Mouse (Mus musculus) stomach, embryonic 15.5 days (tissue): ENCODE data around the gene Dok3. TPM values are rescaled to one million over a fixed set of nuclear protein-coding genes. Genes with fewer than 3 reads are reported as not detected.

Experiments used
- ATAC-seq: fragments of 200-750 bp; cut with Nextera tagmentation; 2 replicates; pipeline ENCODE4 v1.8.0; 2017; ENCODE audit warnings: low read depth, moderate number of reproducible peaks, moderate TSS enrichment; ENCODE audit not compliant: insufficient read depth, low FRiP score
- H3K27ac ChIP-seq: fragments of 300-500 bp; sonication (generic); 2 replicates; pipeline ENCODE4 v1.5.1; 2015; ENCODE audit warnings: mild to moderate bottlenecking, inconsistent platforms
- H3K27me3 ChIP-seq: fragments of 300-500 bp; sonication (generic); replicated peaks from 2 replicates; pipeline ENCODE4 v1.6.1; 2015; ENCODE audit warnings: inconsistent platforms
- H3K36me3 ChIP-seq: fragments of 300-500 bp; sonication (generic); 2 replicates; pipeline ENCODE4 v1.6.1; 2015; ENCODE audit warnings: inconsistent platforms
- H3K4me1 ChIP-seq: fragments of 300-500 bp; sonication (generic); 2 replicates; pipeline ENCODE4 v1.6.1; 2015; ENCODE audit warnings: inconsistent platforms
- H3K4me2 ChIP-seq: fragments of 300-500 bp; sonication (generic); 2 replicates; pipeline ENCODE4 v1.6.1; 2015; ENCODE audit warnings: mild to moderate bottlenecking, inconsistent platforms
- H3K4me3 ChIP-seq: fragments of 300-500 bp; sonication (generic); replicated peaks from 2 replicates; pipeline ENCODE4 v1.5.1; 2015; ENCODE audit warnings: inconsistent platforms
- H3K9ac ChIP-seq: fragments of 300-500 bp; sonication (generic); 2 replicates; pipeline ENCODE4 v1.6.1; 2015; ENCODE audit warnings: inconsistent platforms
- H3K9me3 ChIP-seq: fragments of 300-500 bp; sonication (generic); 2 replicates; pipeline ENCODE4 v1.6.1; 2016; ENCODE audit warnings: inconsistent platforms
- WGBS: fragments of 180-500 bp; shearing (Covaris S2); methylation state at CpG from one replicate; pipeline ENCODE4 v1.1.7; 2015; 5-methylcytosine and 5-hydroxymethylcytosine counted together
- polyA plus RNA-seq: library from polyadenylated mRNA; unstranded; fragments of >200 nt; fragmentation: Nextera tagmentation; extraction: Ambion mirVana; gene quantifications from 2 replicates; pipeline ENCODE4 v1.2.1, GENCODE M21; 2015

The Dok3 gene
- polyA plus RNA-seq, 1 experiment from 2014 or later, result 5.3 TPM

DNA sequence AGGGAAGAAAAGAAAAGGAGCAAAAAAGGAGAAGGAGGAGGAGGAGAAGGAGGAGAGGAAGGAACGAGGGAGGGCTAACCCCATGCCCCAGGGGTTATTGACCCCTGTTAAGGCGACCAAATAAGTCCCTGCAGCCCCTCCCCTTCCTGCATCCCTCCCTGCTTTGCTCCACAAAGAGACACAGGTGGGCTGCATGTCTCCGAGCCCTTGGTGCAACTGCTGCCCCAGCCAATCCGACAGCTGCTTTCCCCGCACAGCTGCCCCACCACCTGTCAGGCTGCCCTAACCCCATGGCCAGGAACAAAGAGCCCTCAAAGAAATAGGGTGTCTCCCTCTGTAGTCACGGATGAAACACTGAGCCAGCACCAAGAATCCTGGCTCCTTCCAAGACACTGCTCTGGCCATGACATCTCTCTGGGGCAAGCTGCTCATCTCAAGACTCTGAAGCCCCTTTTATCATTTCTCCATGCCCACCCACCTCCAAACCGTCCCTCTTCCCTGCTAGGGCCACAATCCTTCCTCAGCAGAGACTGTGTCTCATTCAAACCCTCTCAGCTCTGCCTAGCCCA lies 44.5 kb downstream of the Dok3 start:
- H3K9me3 ChIP-seq, result no peaks in the 10 kb centered on the region
- H3K9ac ChIP-seq, result no peak overlapping the region
- no peak overlapping the region for H3K4me3 ChIP-seq
- H3K27me3 ChIP-seq, result no peaks in the 10 kb centered on the region
- ATAC-seq, result no peak
- WGBS, result 41% methylated on average over 7 of the region's 7 CpGs
- peaks cover 21% of the 10 kb centered on the region for H3K36me3 ChIP-seq
- H3K4me1 ChIP-seq, result peaks cover 51% of the 10 kb centered on the region
- H3K27ac ChIP-seq, result no peak overlapping the region
- H3K4me2 ChIP-seq, result peak overlapping the region; percentile 86; the same call in 1 of the 2 replicates

DNA sequence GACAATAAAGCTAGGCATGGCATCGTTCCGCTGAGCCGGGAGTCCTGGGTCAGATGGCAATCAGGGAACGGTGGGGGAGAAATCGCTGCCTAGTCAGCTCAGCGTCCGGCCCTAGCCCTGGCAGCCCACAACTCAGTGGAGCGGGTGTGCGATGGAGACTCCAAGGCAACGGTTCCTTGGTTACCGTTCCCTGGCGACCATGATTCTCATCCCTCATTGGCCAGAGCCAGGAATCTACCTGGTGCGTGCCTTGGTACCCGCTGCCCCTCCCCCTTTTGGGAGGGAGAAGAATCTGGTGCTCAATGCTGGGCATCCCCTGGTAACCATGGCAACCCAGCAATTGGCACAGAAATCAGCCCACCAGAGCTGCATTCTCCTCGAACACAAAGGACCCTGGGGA lies 45.5 kb downstream of the Dok3 start:
- H3K9ac ChIP-seq, result no peak overlapping the region
- H3K27ac ChIP-seq, result peak overlapping the region; percentile 57; the same call in 1 of the 2 replicates

DNA sequence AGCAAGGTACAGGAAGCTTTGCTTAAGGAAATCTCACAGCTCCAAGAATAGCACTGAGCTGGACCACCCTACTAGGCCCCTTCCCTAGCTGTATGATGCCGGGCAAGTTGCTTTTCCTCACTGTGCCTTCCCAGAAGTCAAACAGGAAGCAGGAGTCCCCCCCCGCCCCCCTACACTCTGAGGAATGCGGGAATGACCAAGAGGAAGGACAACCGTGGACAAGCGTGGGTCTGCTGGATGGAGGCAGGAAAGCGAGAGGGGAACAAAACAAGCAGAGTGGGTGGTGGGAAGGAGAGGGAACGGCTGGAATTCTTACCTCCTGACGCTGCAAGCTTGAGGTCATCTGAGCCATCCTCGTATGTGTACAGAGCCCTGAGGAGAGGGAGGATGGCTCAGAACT lies 46.0 kb downstream of the Dok3 start:
- no peak overlapping the region; the same call in 1 of the 2 replicates for H3K4me2 ChIP-seq
- H3K4me1 ChIP-seq, result peaks cover 51% of the 10 kb centered on the region
- H3K27ac ChIP-seq, result peak overlapping the region; percentile 57; the same call in 1 of the 2 replicates
- no peaks in the 10 kb centered on the region for H3K27me3 ChIP-seq
- H3K9me3 ChIP-seq, result no peaks in the 10 kb centered on the region
- WGBS, result 32% methylated on average over 9 of the region's 9 CpGs
- H3K36me3 ChIP-seq, result peaks cover 21% of the 10 kb centered on the region
- no peak overlapping the region for H3K4me3 ChIP-seq
- no peak overlapping the region for H3K9ac ChIP-seq
- no peak for ATAC-seq

More for the DNA sequence above, 45.5 kb downstream of the Dok3 start:
- Histone ChIP-seq H3K4me2 (no peak overlapping the region; the same call in 1 of the 2 replicates), H3K27me3 (no peaks in the 10 kb centered on the region), H3K4me3 (no peak overlapping the region), H3K9me3 (no peaks in the 10 kb centered on the region), H3K4me1 (peaks cover 51% of the 10 kb centered on the region), H3K36me3 (peaks cover 21% of the 10 kb centered on the region)
- ATAC-seq, result no peak
- WGBS, result 57% methylated on average over 15 of the region's 15 CpGs

DNA sequence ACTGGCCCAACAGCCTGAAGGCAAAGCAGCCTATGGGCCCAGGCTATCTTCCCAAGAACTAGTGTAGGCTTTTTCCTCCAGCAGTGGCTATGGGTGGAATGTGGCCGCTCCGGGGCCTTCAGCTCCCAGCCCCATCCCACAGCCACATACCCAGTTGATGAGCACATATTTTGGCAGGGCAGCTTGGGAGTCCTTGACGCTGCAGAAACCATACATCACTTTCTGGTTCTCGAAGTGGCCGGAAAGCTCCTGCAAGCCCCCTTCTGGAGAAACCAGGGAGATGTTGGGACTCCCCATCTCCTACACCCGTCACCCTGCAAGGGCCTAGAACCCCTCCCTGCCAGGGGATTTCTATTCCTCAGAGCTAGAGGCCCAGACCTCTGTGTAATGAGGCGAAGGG lies 46.6 kb downstream of the Dok3 start:
- H3K27ac ChIP-seq, result peak overlapping the region; percentile 57; the same call in 1 of the 2 replicates

DNA sequence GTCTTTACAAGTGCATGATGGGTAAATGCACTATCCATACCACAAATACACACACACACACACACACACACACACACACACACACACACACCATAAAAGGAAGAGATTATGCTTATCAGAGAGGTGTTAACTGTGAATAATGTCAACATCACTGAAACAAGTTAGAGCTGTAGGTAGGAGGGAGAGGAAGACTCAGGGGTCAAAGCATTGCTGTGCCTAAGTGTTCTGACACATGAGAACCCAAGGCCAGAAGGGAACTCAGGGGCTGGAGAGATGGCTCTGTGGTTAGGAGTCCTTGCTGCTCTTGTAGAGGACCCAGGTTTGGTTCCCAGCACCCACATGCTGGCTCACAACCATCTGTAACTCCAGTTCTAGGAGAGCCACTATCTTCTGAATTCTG lies 49.2 kb downstream of the Dok3 start:
- Histone ChIP-seq H3K27ac (no peak overlapping the region), H3K4me3 (no peak overlapping the region), H3K4me2 (no peak overlapping the region), H3K9me3 (no peaks in the 10 kb centered on the region), H3K27me3 (no peaks in the 10 kb centered on the region), H3K9ac (no peak overlapping the region), H3K4me1 (peaks cover 27% of the 10 kb centered on the region), H3K36me3 (peaks cover 47% of the 10 kb centered on the region)
- no peak for ATAC-seq

More for the DNA sequence above, 46.6 kb downstream of the Dok3 start:
- Histone ChIP-seq H3K27me3 (no peaks in the 10 kb centered on the region), H3K9ac (no peak overlapping the region), H3K36me3 (peaks cover 24% of the 10 kb centered on the region), H3K9me3 (no peaks in the 10 kb centered on the region), H3K4me1 (peaks cover 51% of the 10 kb centered on the region), H3K4me2 (no peak overlapping the region; the same call in 1 of the 2 replicates), H3K4me3 (no peak overlapping the region)
- ATAC-seq, result no peak
- 59% methylated on average over 7 of the region's 7 CpGs for WGBS

DNA sequence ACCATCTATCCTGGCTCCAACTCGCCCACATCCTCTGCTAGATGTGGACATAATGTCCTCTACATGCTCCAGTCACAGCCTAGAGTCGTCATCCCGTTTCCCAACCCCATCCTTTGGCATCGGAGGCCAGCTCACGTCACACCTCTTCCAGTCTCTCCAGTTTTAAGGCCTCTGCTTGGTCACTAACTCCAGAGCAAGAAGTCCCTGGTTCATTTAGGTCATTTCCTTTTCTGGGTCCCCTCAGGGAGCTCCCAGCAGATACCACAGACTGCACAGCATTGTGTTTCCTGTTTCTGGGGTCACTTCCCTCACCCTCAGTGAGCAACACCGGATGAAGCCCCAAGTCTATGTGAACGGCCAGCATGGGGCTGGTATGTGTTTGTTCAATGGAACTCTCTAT lies 50.1 kb downstream of the Dok3 start:
- Histone ChIP-seq H3K4me3 (no peak overlapping the region), H3K27me3 (no peaks in the 10 kb centered on the region), H3K36me3 (peaks cover 50% of the 10 kb centered on the region), H3K27ac (no peak overlapping the region), H3K4me2 (no peak overlapping the region), H3K9me3 (no peaks in the 10 kb centered on the region), H3K9ac (no peak overlapping the region), H3K4me1 (peaks cover 24% of the 10 kb centered on the region)
- WGBS, result 76% methylated on average over 7 of the region's 7 CpGs
- ATAC-seq, result no peak

DNA sequence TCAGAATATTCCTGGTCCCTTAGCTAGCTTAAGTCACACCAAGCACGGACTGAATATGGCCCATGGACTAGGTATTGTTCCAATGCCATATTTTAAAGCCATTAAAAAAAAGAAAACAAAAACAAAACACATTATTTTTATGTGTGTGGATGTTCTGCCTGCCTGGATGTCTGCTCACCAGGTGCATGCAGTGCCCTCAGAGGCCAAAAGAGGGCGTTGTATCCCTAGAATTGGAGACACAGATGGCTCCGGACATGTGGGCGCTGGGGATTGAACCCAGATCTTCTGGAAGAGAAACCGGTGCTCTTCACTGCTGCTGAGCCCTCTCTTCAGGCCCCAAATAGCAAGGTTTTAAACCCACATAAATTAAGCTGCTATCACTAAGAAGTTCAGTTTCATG lies 51.1 kb downstream of the Dok3 start:
- peaks cover 20% of the 10 kb centered on the region for H3K4me1 ChIP-seq
- no peak overlapping the region for H3K9ac ChIP-seq
- no peak for ATAC-seq
- no peaks in the 10 kb centered on the region for H3K9me3 ChIP-seq
- H3K4me2 ChIP-seq, result no peak overlapping the region
- H3K4me3 ChIP-seq, result no peak overlapping the region
- H3K27ac ChIP-seq, result no peak overlapping the region
- H3K27me3 ChIP-seq, result no peaks in the 10 kb centered on the region
- H3K36me3 ChIP-seq, result peaks cover 54% of the 10 kb centered on the region
- 48% methylated on average over 5 of the region's 5 CpGs for WGBS

DNA sequence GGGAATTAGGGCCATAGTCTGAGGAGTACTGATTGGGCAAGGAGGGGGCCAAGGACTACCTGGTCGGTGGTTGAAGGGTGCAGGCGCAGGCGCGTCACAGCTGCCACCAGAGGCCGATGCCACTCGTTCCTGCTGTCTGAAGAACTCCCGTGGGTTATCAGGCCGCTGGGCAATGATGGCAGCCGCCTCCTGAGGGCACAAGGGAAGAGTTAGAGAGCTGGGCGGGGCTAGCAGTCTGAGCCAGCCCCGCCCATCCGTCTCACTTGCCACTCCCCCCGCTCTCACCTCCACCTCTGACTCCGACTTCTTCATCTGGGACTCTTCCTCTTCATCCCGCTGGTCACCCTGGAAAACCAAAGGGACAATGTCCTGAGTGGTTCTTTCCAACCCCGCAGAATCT lies 51.6 kb downstream of the Dok3 start:
- Histone ChIP-seq H3K36me3 (peaks cover 54% of the 10 kb centered on the region), H3K27ac (no peak overlapping the region), H3K4me2 (no peak overlapping the region), H3K9ac (no peak overlapping the region), H3K27me3 (no peaks in the 10 kb centered on the region), H3K9me3 (no peaks in the 10 kb centered on the region), H3K4me3 (no peak overlapping the region), H3K4me1 (peaks cover 20% of the 10 kb centered on the region)
- ATAC-seq, result no peak
- 64% methylated on average over 16 of the region's 16 CpGs for WGBS

DNA sequence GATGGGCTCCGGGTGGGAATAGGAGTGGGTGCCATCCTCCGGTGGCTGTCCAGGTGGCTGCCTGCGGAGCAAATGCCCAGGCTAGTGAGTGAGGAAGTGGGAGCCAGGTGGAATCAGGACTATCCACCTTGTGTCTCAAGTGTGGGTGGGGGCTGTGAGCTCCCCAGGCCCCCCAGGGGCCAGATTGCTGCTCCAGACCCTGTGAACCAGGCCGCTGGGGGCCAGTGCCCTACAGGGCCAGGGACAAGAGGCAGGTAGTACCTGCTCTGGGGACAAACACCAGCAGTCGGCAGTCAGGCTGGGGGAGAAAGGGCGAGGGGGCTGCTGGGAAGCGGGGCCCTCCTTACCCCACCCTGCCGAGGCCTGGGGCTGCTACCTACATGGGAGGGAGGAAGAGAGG lies 52.8 kb downstream of the Dok3 start:
- H3K27ac ChIP-seq, result no peak overlapping the region
- H3K27me3 ChIP-seq, result no peaks in the 10 kb centered on the region
- H3K4me2 ChIP-seq, result no peak overlapping the region
- no peak for ATAC-seq
- no peak overlapping the region for H3K9ac ChIP-seq
- no peaks in the 10 kb centered on the region for H3K9me3 ChIP-seq
- 83% methylated on average over 8 of the region's 8 CpGs for WGBS
- no peak overlapping the region for H3K4me3 ChIP-seq
- H3K4me1 ChIP-seq, result peaks cover 17% of the 10 kb centered on the region; the same call in 1 of the 2 replicates
- peaks cover 44% of the 10 kb centered on the region for H3K36me3 ChIP-seq

DNA sequence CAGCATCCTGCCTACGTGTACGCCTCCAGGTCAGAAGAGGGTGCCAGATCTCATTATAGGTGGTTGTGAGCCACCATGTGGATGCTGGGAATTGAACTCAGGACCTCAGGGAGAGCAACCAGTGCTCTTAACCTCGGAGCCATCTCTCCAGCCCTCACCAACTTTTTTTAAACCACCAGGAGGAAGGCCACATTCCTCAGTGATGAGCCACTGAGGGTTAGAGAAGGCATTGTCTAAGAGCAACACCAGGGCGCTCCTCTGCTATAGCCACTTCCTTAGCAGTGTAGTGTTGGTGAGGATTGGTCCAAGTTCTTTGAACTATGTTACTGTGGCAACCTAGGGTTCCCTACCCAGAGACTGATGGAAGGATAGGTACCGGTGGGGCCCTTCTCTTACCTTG lies 53.3 kb downstream of the Dok3 start:
- Histone ChIP-seq H3K9ac (no peak overlapping the region), H3K27ac (no peak overlapping the region), H3K4me3 (no peak overlapping the region), H3K4me2 (no peak overlapping the region), H3K36me3 (peaks cover 42% of the 10 kb centered on the region), H3K27me3 (no peaks in the 10 kb centered on the region), H3K4me1 (peaks cover 22% of the 10 kb centered on the region; the same call in 1 of the 2 replicates), H3K9me3 (no peaks in the 10 kb centered on the region)
- 89% methylated on average over 5 of the region's 5 CpGs for WGBS
- ATAC-seq, result no peak

DNA sequence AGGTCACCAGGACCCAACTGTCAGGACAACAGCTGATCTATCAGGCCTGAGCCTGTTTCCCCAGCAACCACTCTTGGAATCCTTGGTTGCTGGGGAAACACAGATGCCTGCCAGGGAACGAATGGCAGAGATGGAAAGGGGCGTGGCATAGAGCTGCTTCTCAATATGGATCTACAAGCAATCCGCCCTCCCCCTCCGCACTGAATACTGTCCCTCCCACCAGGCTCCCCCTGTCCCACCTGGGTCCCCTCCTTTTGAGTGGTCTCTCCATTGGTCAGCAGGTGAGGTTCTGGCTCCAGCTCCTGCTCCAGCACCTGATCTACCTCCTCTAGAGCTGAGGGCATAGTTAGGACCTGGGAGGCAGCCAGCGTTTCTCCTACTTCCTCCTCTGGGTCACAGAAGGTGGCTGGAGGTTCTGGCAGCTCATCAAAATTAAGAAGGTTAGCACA lies 54.5 kb downstream of the Dok3 start:
- Histone ChIP-seq H3K36me3 (peaks cover 33% of the 10 kb centered on the region), H3K4me3 (no peak overlapping the region), H3K27ac (no peak overlapping the region), H3K9me3 (no peaks in the 10 kb centered on the region), H3K4me1 (peaks cover 23% of the 10 kb centered on the region; the same call in 1 of the 2 replicates), H3K27me3 (no peaks in the 10 kb centered on the region), H3K4me2 (no peak overlapping the region), H3K9ac (no peak overlapping the region)
- no peak for ATAC-seq
- 52% methylated on average over 5 of the region's 5 CpGs for WGBS

DNA sequence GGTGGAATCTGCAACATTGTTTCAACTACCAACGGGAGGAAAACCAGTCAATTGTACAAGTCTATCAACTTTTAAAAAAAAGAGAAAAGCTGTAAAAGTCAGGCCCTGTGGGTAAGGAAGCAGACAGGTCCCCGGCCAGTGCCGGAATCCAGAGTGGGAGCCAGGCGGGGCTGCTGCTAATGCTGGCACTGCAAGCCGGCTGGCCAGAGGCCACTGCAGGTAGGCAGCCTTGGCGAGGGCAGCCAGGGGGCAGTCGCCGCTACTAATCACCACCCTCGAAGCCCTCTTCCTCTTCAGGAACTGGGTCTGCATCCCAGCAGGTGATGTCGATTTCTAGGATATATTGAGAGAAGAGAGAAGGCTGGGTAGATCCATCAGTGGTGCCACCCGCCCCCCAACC lies 55.1 kb downstream of the Dok3 start:
- H3K9me3 ChIP-seq, result no peaks in the 10 kb centered on the region
- 75% methylated on average over 11 of the region's 11 CpGs for WGBS
- no peak overlapping the region for H3K4me2 ChIP-seq
- no peak overlapping the region for H3K4me3 ChIP-seq
- peaks cover 23% of the 10 kb centered on the region; the same call in 1 of the 2 replicates for H3K4me1 ChIP-seq
- H3K36me3 ChIP-seq, result peaks cover 33% of the 10 kb centered on the region
- no peak for ATAC-seq
- H3K27me3 ChIP-seq, result no peaks in the 10 kb centered on the region
- no peak overlapping the region for H3K27ac ChIP-seq
- no peak overlapping the region for H3K9ac ChIP-seq
